Mouse (Mus musculus) testis, adult 2 months (tissue): ENCODE data around the gene Pdcd6.

Experiments
- CTCF ChIP-seq: fragments of 200-500 bp; IDR thresholded peaks from 2 replicates; pipeline ENCODE4 v1.5.1; 2012; ENCODE audit warnings: low read depth, mild to moderate bottlenecking, inconsistent platforms, low read length, moderate library complexity; ENCODE audit not compliant: control insufficient read depth, insufficient read depth, insufficient replicate concordance
- POLR2A ChIP-seq: fragments of 200-500 bp; IDR thresholded peaks from 2 replicates; pipeline ENCODE4 v1.6.1; 2012; ENCODE audit warnings: low read depth, mild to moderate bottlenecking, inconsistent platforms, low read length, moderate library complexity; ENCODE audit not compliant: control insufficient read depth

- TF ChIP-seq CTCF (no peak), POLR2A (no peak)
Observed at GRCm38 (mm10) chr13:74259460-74260230, 57.7 kb downstream of the Pdcd6 start.
